Mouse (Mus musculus): ENCODE results near the gene Tcn2.
"Not testable (repeated sequence)": the region's sequence is repeated elsewhere in the genome, so short reads cannot be mapped to it uniquely, and the experiment has no call there.

The Tcn2 gene

GRCm38 (mm10) chr11:3925916-3926315, 6.0 kb downstream of the Tcn2 start:
- no peak for DNase-seq

- no peak for DNase-seq
These were observed 9.2 kb downstream of the Tcn2 start for GRCm38 (mm10) chr11:3922731-3923130.

GRCm38 (mm10) chr11:3922115-3922514, 9.8 kb downstream of the Tcn2 start:
- DNase-seq: no peak

GRCm38 (mm10) chr11:3921281-3921850, 10.6 kb downstream of the Tcn2 start:
- peak; percentile 65 for DNase-seq

- no peak for DNase-seq
These were observed 11.5 kb downstream of the Tcn2 start for GRCm38 (mm10) chr11:3920476-3920875.

- DNase-seq: peak; percentile 36
These were observed 13.2 kb downstream of the Tcn2 start for GRCm38 (mm10) chr11:3918738-3919137.

- DNase-seq: peak; percentile 90
These were observed 17.7 kb downstream of the Tcn2 start, which contains the start of gene Slc35e4 for GRCm38 (mm10) chr11:3914109-3914840. TSS of gene Slc35e4 (minus strand) at chr11:3914664.

- DNase-seq: peak; percentile 95
These were observed 18.4 kb downstream of the Tcn2 start for GRCm38 (mm10) chr11:3913316-3914108.

- DNase-seq: peak; percentile 37
These were observed 19.1 kb downstream of the Tcn2 start for GRCm38 (mm10) chr11:3912875-3913271.

GRCm38 (mm10) chr11:3912100-3912874, 19.7 kb downstream of the Tcn2 start:
- DNase-seq: peak; percentile 30

- not testable (repeated sequence) for DNase-seq
These were observed 20.5 kb downstream of the Tcn2 start for GRCm38 (mm10) chr11:3911440-3911839.

GRCm38 (mm10) chr11:3910513-3911310, 21.2 kb downstream of the Tcn2 start:
- DNase-seq: no peak

- no peak for DNase-seq
These were observed 22.7 kb downstream of the Tcn2 start for GRCm38 (mm10) chr11:3909236-3909635.

GRCm38 (mm10) chr11:3905446-3905845, 26.5 kb downstream of the Tcn2 start:
- DNase-seq: no peak

GRCm38 (mm10) chr11:3904673-3905072, 27.3 kb downstream of the Tcn2 start:
- DNase-seq: no peak

- peak; percentile 87 for DNase-seq
These were observed 28.9 kb downstream of the Tcn2 start for GRCm38 (mm10) chr11:3903046-3903445.

GRCm38 (mm10) chr11:3902516-3902915, 29.4 kb downstream of the Tcn2 start:
- no peak for DNase-seq

- DNase-seq: no peak
These were observed 31.7 kb downstream of the Tcn2 start for GRCm38 (mm10) chr11:3900296-3900695.

- no peak for DNase-seq
These were observed 36.0 kb downstream of the Tcn2 start for GRCm38 (mm10) chr11:3895933-3896332.

- DNase-seq: no peak
These were observed 36.5 kb downstream of the Tcn2 start for GRCm38 (mm10) chr11:3895458-3895857.

GRCm38 (mm10) chr11:3894406-3895281, 37.3 kb downstream of the Tcn2 start, which contains the start of the genes 4921536K21Rik and Dusp18:
TSS of gene 4921536K21Rik (minus strand) at chr11:3895098.
TSS of gene Dusp18 (plus strand) at chr11:3895240.
- DNase-seq: peak; percentile 93

Measured in lung, postnatal 14 days (tissue).